Mouse (Mus musculus): ENCODE results near the gene Tecpr2. TPM values are rescaled to one million over a fixed set of nuclear protein-coding genes. Genes with fewer than 3 reads are reported as not detected.

Tecpr2 gene
- polyA plus RNA-seq, 1 experiment from 2014 or later: 1.2 TPM

GRCm38 (mm10) chr12:111021138-111021537, 132.1 kb downstream of the Tecpr2 start:
- ATAC-seq (ENCODE audit: low FRiP score, low TSS enrichment) (no peak), DNase-seq (ENCODE audit: low spot score) (no peak)
- Histone ChIP-seq H3K4me3 (ENCODE audit: low read depth, low read length) (no peak overlapping the region), H3K4me1 (replicated peaks; ENCODE audit: control insufficient read depth, insufficient read depth) (no peaks in the 10 kb centered on the region), H3K27me3 (ENCODE audit: control insufficient read depth, insufficient read depth, low read length) (no peaks in the 10 kb centered on the region), H3K4me2 (replicated peaks; ENCODE audit: low read depth) (no peak overlapping the region), H3K27ac (replicated peaks) (no peak overlapping the region), H3K9ac (ENCODE audit: low read length) (no peak overlapping the region), H3K9me3 (ENCODE audit: control insufficient read depth, low read length) (no peaks in the 10 kb centered on the region), H3K36me3 (ENCODE audit: control insufficient read depth, insufficient read depth, low read length) (no peaks in the 10 kb centered on the region)
- TF ChIP-seq CTCF (IDR thresholded peaks at IDR 0.05; ENCODE audit: low read depth): no peak
- WGBS: 41% methylated on average over 1 of the region's 1 CpGs

GRCm38 (mm10) chr12:111021577-111021976, 132.5 kb downstream of the Tecpr2 start:
- DNase-seq (ENCODE audit: low spot score) (no peak), ATAC-seq (ENCODE audit: low FRiP score, low TSS enrichment) (no peak)
- WGBS: 58% methylated on average over 3 of the region's 3 CpGs
- Histone ChIP-seq H3K4me2 (replicated peaks; ENCODE audit: low read depth) (no peak overlapping the region), H3K27ac (replicated peaks) (no peak overlapping the region), H3K4me1 (replicated peaks; ENCODE audit: control insufficient read depth, insufficient read depth) (no peaks in the 10 kb centered on the region), H3K27me3 (ENCODE audit: control insufficient read depth, insufficient read depth, low read length) (no peaks in the 10 kb centered on the region), H3K9me3 (ENCODE audit: control insufficient read depth, low read length) (no peaks in the 10 kb centered on the region), H3K4me3 (ENCODE audit: low read depth, low read length) (no peak overlapping the region), H3K36me3 (ENCODE audit: control insufficient read depth, insufficient read depth, low read length) (no peaks in the 10 kb centered on the region), H3K9ac (ENCODE audit: low read length) (no peak overlapping the region)
- TF ChIP-seq CTCF (IDR thresholded peaks at IDR 0.05; ENCODE audit: low read depth): no peak
- no peak for TF ChIP-seq EP300 (optimal IDR thresholded peaks at IDR 0.05)

Other genes with a start within 250 kb of the Tecpr2 start
- not detected in 2 replicates for gene 1700001K19Rik, start 206.6 kb upstream of the Tecpr2 start, polyA plus RNA-seq (2015; fragmentation: Nextera tagmentation; extraction: Ambion mirVana)
- gene Hsp90aa1, start 186.5 kb upstream of the Tecpr2 start, polyA plus RNA-seq (2015; fragmentation: Nextera tagmentation; extraction: Ambion mirVana): 286 and 326 TPM in 2 replicates
- 12.8 and 14.0 TPM in 2 replicates for gene Wdr20, start 151.3 kb upstream of the Tecpr2 start, polyA plus RNA-seq (2015; fragmentation: Nextera tagmentation; extraction: Ambion mirVana)
- gene Mok, start 48.3 kb upstream of the Tecpr2 start, polyA plus RNA-seq (2015; fragmentation: Nextera tagmentation; extraction: Ambion mirVana): 0.95 and 0.97 TPM in 2 replicates
- gene Zfp839, start 39.0 kb upstream of the Tecpr2 start, polyA plus RNA-seq (2015; fragmentation: Nextera tagmentation; extraction: Ambion mirVana): 2.3 and 2.5 TPM in 2 replicates
- 42.5 and 43.8 TPM in 2 replicates for gene Cinp, start 119 bp upstream of the Tecpr2 start, polyA plus RNA-seq (2015; fragmentation: Nextera tagmentation; extraction: Ambion mirVana)
- 25.1 and 25.9 TPM in 2 replicates for gene Ankrd9, start 89.8 kb downstream of the Tecpr2 start, polyA plus RNA-seq (2015; fragmentation: Nextera tagmentation; extraction: Ambion mirVana)
- gene Rcor1, start 150.1 kb downstream of the Tecpr2 start, polyA plus RNA-seq (2015; fragmentation: Nextera tagmentation; extraction: Ambion mirVana): 7.9 and 10.5 TPM in 2 replicates